Mouse (Mus musculus): Measurements from ENCODE around the gene Cox8b. TPM values are rescaled to one million over a fixed set of nuclear protein-coding genes. Genes with fewer than 3 reads are reported as not detected.

The Cox8b gene
- total RNA-seq, 2 experiments from 2014 or later, result 1.3 TPM; not detected in 1

DNA sequence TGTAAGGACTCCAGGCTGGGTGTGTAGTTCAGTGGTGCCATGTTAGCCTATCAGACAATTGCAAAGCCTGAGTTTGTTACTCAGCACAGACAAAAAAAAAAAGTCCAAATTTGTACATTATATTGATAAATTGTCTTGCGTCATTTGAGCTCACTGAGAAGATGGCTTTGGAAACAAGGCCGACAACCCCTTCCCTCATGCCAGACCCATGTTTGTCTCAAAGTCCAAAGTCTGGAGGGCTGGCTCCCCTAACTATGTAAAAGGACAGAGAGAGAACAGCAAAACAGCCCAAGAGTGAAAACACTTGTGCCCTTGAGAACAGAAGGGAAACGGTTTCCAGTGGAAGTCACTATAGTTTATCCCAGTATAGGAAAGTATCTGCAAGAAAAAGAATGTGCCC is 19.8 kb downstream of the Cox8b start:
- DNase-seq (ENCODE audit: low spot score in 2 of 2), result no peak
- no peak for TF ChIP-seq CTCF (conservative IDR thresholded peaks at IDR 0.05)
- H3K27ac ChIP-seq, result no peak overlapping the region
- peak overlapping the region; percentile 78; the same call in 1 of the 2 replicates for H3K4me3 ChIP-seq

DNA sequence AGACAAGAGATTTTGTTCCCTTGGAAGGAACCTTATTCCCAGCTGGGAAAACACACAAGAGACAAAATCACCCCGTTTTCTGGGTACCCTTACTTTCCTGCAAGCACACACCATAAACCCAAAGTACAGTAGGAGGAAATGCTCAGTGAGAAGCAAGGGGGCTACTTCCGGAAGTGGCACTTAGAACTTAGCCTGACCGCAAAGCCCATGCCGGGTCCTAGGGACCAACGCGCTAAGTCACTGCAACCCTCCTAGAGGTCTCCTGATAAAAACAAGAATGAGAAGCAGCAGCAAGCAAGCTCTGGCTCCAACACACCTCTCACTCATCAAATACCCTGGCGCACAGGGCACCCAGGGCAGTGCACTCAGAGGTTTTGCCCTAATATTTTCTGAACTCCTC is 20.9 kb downstream of the Cox8b start:
- Histone ChIP-seq H3K4me3 (no peak overlapping the region), H3K27ac (no peak overlapping the region)
- DNase-seq (ENCODE audit: low spot score in 2 of 2), result no peak
- TF ChIP-seq CTCF (conservative IDR thresholded peaks at IDR 0.05), result no peak

DNA sequence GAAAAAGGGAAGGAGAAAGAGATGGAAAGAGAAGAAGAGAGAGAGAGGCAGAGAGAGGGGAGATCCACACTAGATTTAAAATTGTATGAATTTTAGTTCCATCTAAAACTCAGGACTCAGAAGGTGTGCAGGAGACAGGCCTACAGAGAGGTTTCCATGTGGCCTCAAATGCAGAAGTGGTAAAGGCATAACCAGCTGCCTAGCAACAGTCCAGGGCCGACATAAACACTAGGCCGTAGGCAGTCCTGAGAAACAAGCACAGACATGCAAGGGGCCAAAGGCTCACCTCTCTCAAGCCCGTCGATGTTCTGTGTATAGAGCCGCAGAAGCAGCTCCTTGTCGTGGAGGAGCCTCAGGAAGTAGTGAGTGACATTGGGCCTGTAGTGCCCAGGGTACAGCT is 22.9 kb downstream of the Cox8b start:
- no peak for TF ChIP-seq CTCF (conservative IDR thresholded peaks at IDR 0.05)
- no peak overlapping the region for H3K27ac ChIP-seq
- no peak for DNase-seq (ENCODE audit: low spot score in 2 of 2)

DNA sequence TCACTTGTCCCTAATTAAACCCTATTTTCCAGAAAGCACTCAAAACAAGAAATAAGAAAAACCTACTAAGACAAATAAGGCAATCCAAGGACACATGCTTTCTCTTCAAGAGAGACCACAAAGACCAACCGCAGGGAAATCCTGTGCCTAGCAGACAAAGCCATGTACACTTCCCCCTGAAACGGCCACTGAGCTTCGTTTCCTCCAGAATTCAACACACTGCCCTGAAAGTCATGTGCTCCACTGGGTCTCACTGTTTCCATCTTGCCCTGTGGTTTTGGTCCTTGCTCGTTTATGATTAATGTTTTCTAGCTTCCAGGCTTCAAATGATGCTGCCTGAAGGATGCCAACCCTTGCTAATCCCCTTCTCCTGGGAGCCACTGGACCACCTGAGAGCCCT is 26.0 kb downstream of the Cox8b start:
- no peak overlapping the region for H3K27ac ChIP-seq
- no peak for DNase-seq (ENCODE audit: low spot score in 2 of 2)
- TF ChIP-seq CTCF (conservative IDR thresholded peaks at IDR 0.05), result no peak
- no peak overlapping the region for H3K4me3 ChIP-seq

More for the DNA sequence above, 22.9 kb downstream of the Cox8b start:
- no peak overlapping the region for H3K4me3 ChIP-seq

DNA sequence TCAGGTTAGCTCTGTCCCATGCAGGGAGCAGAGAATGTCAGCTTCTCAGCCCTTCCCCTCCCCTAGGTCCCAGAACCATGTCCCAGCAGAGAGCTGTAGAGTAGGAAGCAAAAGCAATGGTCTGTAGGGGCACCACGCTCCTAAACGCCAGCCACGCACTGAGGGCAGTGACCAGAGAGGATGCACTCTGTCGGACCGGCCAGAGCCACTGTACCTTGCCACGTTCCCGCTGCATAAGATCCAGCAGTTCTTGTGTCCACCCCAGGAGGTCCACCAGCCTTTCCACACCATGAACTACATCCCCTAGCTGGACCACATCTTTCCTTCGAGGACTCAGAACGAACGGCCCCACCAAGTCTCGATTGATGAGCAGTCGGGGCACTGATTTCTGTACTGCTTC is 35.5 kb downstream of the Cox8b start:
- TF ChIP-seq CTCF (conservative IDR thresholded peaks at IDR 0.05), result no peak

DNA sequence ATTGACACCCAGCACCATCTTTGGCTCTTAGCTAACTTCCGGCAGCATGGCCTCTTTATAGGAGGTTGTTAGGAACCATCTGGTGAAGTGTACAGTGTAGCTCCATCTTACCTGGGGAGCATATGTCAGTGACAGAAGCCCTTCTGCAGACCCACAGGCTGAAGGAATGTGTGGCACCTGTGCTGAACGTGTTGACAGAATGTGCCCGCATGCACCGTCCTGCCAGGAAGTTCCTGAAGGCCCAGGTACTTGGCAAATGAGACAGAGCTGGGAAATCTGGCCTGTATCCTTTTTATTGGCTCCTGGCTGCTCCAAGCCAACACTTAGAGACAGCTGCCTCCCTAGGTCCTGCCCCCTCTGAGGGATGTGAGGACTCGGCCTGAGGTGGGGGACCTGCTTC is 39.5 kb downstream of the Cox8b start:
- TF ChIP-seq CTCF (conservative IDR thresholded peaks at IDR 0.05), result no peak
- H3K4me3 ChIP-seq, result no peak overlapping the region
- DNase-seq (ENCODE audit: low spot score in 2 of 2), result no peak
- no peak overlapping the region for H3K27ac ChIP-seq

More for the DNA sequence above, 35.5 kb downstream of the Cox8b start:
- H3K27ac ChIP-seq, result no peak overlapping the region
- H3K4me3 ChIP-seq, result no peak overlapping the region
- no peak for DNase-seq (ENCODE audit: low spot score in 2 of 2)

DNA sequence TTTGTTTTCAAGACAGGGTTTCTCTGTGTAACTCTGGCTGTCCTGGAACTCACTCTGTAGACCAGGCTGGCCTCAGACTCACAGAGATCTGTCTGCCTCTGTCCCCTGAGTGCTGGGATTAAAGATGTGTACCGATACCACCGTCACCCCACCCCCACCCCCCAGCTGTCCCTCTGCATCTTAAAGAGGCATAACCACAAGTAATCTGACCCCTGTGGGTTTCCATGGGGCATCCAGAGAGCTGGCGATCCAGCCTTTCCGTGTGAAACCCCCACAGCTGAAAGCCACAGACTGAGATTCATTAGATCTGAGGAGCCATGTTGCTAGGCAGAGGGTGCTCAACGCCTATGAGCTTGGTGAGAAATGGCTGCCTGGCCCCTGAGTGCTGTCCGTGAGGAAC is 40.2 kb downstream of the Cox8b start:
- DNase-seq (ENCODE audit: low spot score in 2 of 2), result no peak
- no peak for TF ChIP-seq CTCF (conservative IDR thresholded peaks at IDR 0.05)
- Histone ChIP-seq H3K27ac (no peak overlapping the region), H3K4me3 (peak overlapping the region; percentile 74; the same call in 1 of the 2 replicates)

DNA sequence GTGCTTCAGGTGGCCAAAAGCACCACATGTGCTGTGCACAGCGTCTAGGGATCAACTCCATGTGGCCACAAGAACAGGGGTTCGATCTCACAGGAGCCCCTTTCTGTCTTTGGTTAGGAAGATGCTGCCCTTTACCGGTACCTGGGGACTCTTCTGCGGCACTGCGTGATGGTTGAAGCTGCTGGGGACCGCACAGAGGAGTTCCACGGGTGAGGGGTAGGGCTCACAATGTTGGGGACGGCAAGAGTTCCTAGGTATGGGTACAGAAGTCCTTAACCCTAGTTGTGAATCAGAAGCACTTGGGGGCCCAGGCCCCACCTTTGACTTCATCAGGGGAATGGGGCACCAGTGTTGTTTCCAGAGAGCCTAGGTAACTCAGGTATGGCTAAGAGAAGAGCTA is 41.5 kb downstream of the Cox8b start:
- TF ChIP-seq CTCF (conservative IDR thresholded peaks at IDR 0.05), result no peak
- no peak for DNase-seq (ENCODE audit: low spot score in 2 of 2)
- Histone ChIP-seq H3K4me3 (peak overlapping the region; percentile 74), H3K27ac (no peak overlapping the region)

DNA sequence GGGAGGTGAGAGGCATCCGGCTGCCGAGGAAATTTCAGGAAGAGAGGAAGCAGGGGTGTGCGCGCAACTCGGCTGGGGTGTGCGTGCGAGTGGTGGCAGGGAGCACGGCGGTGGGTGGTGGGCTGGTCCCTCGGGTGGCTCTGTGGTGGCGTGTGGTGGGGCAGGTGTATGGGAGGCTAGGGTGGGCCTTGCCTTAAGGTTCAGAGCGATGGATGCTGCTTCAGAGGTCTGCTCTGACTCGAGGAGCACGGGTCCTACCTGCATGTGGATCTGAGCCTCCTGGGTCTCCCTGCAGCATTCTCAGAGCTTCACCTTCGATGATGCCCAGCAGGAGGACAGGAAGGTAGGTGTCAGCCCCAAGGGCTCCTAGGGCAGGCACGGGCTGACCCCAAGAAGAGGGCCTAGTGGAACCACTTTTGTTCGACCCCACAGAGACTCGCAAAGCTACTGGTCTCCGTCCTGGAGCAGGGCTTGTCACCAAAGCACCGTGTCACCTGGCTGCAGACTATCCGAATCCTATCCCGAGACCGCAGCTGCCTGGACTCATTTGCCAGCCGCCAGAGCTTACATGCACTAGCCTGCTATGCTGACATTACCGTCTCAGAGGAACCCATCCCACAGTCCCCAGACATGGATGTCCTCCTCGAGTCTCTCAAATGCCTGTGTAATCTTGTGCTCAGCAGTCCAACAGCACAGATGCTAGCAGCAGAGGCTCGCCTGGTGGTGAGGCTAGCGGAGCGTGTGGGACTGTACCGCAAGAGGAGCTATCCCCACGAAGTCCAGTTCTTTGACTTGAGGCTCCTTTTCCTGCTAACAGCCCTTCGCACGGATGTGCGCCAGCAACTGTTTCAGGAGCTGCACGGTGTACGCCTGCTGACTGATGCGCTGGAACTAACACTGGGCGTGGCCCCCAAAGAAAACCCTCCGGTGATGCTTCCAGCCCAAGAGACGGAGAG is 42.4 kb downstream of the Cox8b start, which contains the start of gene Bet1l:
Gene Bet1l, minus strand, starts transcription at position 28 of the 956 bp plus-strand sequence.
- TF ChIP-seq CTCF (conservative IDR thresholded peaks at IDR 0.05), result no peak
- Histone ChIP-seq H3K4me3 (peak within 1 kb of the TSS; percentile 74), H3K27ac (peak within 1 kb of the TSS; percentile 97)
- DNase-seq (ENCODE audit: low spot score in 2 of 2), result no peak

DNA sequence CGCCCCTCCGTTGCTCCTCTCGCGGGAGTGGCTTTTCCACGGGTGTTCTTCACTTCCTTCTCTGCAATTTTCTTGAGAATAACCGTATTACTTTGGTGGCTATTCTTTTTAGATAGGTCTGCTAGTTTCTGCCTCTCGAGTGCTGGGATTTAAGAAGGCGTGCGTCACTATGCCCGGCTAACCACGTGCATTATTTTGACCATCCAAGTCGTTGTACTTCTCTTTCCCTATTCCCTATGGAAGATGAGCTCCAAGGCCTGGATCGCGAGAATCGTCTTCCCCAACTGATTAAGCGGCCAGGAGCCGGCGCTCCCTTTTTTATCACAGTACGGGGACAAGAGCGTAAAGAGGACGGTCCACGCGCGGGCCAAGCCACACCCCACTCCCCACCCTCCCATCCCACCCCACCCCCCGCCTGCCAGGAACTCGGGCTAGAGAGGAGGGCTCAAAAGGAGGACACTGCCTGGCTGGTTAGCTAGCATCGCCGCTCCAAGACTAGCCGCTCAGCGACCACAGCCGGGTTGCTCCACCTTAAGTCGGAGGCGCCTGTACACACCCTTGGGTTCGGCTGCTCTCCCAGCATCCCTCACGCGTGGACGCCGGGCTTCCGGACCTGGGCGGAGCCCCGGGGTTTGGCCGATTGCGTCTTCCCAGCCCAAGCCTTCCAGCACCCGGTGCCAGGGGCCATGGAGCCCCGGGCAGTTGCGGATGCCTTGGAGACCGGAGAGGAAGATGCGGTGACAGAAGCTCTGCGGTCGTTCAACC is 43.3 kb downstream of the Cox8b start, which contains the start of gene Ric8a:
Gene Ric8a, plus strand, starts transcription at position 173 of the 765 bp plus-strand sequence.
- Histone ChIP-seq H3K27ac (peak within 1 kb of the TSS; percentile 97), H3K4me3 (peak within 1 kb of the TSS; percentile 74)
- peak; percentile 86 to 87 for DNase-seq (ENCODE audit: low spot score in 2 of 2)
- no peak for TF ChIP-seq CTCF (conservative IDR thresholded peaks at IDR 0.05)

DNA sequence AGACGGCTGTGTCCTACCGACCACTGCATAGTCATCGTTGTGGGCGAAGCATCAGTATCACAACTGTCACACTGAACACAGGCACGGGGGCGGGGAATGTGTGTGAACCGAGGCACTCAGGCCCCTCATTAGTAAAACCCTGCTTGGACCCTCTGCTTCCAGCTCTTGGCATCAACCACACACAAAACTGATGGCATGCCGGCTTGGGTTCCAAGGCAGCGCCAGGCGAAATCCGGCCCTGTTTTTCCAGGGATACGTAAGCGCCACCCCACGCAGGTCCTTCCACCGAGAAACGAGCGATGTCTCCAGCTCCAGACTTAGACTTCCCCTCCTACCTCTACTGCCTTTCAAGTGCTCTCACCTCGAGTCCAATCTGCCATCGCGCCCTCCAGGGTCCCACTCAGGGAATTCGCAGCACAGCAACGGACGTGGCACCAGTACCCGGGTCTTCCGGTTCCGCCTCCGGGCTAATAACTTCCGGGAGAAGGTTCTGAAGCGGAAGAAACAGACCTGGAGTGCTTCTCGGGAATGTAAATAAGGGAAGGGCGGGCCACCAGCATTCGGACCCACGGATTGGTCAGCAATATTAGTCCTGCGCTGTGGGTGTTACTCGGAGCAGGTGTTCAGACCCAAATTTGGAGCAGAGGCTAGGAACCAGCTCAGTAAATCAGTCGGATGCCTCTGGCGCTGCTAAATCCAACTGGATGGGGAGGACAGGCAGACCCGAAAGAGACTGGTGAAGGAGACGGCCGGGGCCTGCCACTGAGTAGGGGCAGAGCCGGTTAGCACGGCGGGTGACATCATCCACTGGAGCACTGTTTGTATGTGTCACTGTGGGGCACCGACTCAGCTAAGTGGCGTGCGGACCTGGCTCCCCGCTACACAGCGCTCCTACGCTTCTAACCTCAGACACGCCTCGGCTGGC is 44.1 kb downstream of the Cox8b start, which contains the start of gene Gm45785:
Gene Gm45785, minus strand, starts transcription at position 472 of the 925 bp plus-strand sequence.
- TF ChIP-seq CTCF (conservative IDR thresholded peaks at IDR 0.05), result no peak; the same call in 1 of the 2 replicates
- Histone ChIP-seq H3K4me3 (peak within 1 kb of the TSS; percentile 74), H3K27ac (peak within 1 kb of the TSS; percentile 97)
- DNase-seq (ENCODE audit: low spot score in 2 of 2), result peak; percentile 79 to 89

DNA sequence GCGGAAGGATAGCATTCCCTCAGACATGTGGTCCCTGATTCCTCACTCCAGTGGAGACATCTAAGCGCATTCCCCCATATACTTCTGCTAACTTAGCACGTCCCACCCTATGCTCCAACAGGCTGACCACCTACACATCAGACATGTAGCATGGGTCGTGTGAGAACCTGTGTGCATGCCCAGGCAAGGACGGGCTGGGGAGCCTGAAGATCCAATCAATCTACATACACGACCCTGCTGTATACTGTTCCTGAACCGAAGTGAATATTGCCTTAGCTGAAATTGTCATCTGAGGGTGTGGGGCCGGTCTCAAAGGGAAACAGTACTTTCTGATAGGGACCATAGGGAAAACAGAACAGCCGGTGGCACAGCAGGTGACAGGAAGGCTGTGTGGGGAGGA is 45.1 kb downstream of the Cox8b start:
- Histone ChIP-seq H3K4me3 (peak overlapping the region; percentile 74), H3K27ac (peak overlapping the region; percentile 97)
- DNase-seq (ENCODE audit: low spot score in 2 of 2), result no peak
- TF ChIP-seq CTCF (conservative IDR thresholded peaks at IDR 0.05), result no peak
